17 mouse cellular contexts compared by ENCODE assay signal in the genomic region with DNA sequence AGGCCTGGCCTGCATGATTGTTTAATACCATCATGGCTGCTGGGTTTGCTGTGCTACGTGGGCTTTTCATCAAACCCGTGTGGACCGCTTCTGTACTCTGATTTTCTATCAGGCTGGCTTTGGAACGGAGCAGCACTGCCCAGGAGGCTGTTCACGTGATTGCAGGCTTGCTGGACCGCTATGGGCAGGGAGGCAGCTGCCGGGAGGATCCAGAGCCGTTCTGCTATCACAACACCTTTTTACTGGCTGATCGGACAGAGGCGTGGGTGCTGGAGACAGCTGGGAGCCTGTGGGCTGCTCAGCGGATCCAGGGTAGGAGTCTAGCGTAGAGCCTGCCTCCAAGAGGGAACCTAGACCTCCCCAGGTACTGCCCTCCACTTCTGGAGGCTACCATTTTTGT. TPM values are rescaled to one million over a fixed set of nuclear protein-coding genes. Genes with fewer than 3 reads are reported as not detected.
"Had no signal": no experiment of that assay in that cellular context is flagged by ENCODE, and none has a peak within 500 bp of the region (broad histone marks: within the 10 kb centered on the region; RNA-seq: fewer than 3 reads in every experiment).

No protein-coding gene starts in this region.

- H3K9ac ChIP-seq: liver, embryonic 13.5 days; liver, postnatal 0 days; lung, embryonic 15.5 days; midbrain, embryonic 15.5 days; neural tube, embryonic 13.5 days had no signal

- H3K27me3 ChIP-seq: lung, embryonic 15.5 days; midbrain, embryonic 15.5 days; neural tube, embryonic 13.5 days had no signal

- H3K4me2 ChIP-seq: liver, embryonic 13.5 days; lung, embryonic 15.5 days; midbrain, embryonic 11.5 days; midbrain, embryonic 15.5 days; neural tube, embryonic 13.5 days had no signal

- H3K27ac ChIP-seq: left cerebral cortex, adult 2 months; liver, embryonic 13.5 days; lung, embryonic 15.5 days; macrophage; midbrain, embryonic 15.5 days; neural tube, embryonic 13.5 days had no signal

- H3K36me3 ChIP-seq: liver, embryonic 13.5 days; lung, embryonic 15.5 days; midbrain, embryonic 15.5 days; neural tube, embryonic 13.5 days had no signal

- DNase-seq: liver; liver, embryonic 13.5 days; liver, postnatal 0 days; lung, postnatal 14 days; retina, postnatal 1 day; right cerebral cortex, postnatal 4 days; spleen, adult 18-20 months; thymus, postnatal 36 days had no signal

- ATAC-seq: intestine, embryonic 16.5 days; liver, postnatal 0 days; midbrain, embryonic 15.5 days had no signal

- H3K9me3 ChIP-seq: liver, embryonic 13.5 days; lung, embryonic 15.5 days; megakaryocyte, embryonic 14.5 days; midbrain, embryonic 15.5 days; neural tube, embryonic 13.5 days had no signal

- H3K4me3 ChIP-seq: left cerebral cortex, adult 2 months; liver, embryonic 13.5 days; lung, embryonic 15.5 days; megakaryocyte, embryonic 14.5 days; midbrain, embryonic 15.5 days; neural tube, embryonic 13.5 days had no signal

RNA-seq across cellular contexts. Expression of a gene that starts 9.2 kb away (rescaled TPM):
- polyA plus RNA-seq: stomach, embryonic 14.5 days had no signal

RNA-seq across cellular contexts. Expression of a gene that starts 18.8 kb away (rescaled TPM):
- polyA plus RNA-seq: intestine, embryonic 16.5 days; macrophage; midbrain, embryonic 11.5 days; midbrain, embryonic 15.5 days had no signal
